Mouse (Mus musculus): Measurements from ENCODE around the gene Hspg2. TPM values are rescaled to one million over a fixed set of nuclear protein-coding genes. Genes with fewer than 3 reads are reported as not detected.
A peak's percentile ranks its signal among the peaks of the same experiment; 100 is the strongest.
"Not testable (repeated sequence)": the region's sequence is repeated elsewhere in the genome, so short reads cannot be mapped to it uniquely, and the experiment has no call there.

The Hspg2 gene
- 1 to 10 TPM; 4.2 to 4.3 TPM for total RNA-seq (2021)
- long read RNA-seq = 0 reads

DNA sequence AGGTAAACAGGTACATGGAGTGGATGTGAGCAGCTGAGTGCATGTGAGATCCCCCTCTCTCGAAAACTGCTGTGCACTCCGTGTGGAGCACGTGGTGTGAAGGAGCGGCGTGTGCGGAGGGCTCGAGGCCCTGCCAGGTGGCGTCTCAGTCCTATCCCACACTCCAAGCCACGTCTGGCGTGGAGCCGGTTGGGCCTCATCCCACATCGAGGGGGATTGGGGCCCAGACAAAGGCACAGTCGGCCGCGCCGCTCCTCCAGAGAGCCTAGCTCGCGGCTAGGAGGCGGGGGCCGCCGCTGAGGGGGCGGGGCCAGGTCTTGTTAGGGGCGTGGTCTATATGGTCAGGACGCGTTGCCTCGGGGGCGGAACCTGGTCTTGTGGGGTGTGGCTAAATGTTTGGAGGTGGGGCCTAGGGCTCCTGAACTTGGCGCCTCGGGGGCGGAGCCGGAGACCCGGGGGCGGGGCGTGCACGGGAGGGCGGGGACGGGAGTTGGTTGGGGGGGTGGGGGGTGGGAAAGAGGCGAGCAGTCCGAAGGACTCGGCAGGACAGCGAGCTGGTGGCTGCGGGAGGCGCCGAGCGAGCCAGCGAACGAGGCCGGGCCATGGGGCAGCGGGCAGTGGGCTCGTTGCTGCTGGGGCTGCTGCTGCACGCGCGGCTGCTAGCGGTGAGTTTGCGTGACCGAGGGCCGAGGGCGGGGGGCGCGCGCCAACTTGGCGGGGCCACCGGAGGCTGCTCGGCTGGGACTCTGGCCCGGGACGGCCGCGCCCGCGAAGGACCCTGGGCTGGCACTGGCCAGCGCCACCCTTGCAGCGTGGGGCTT lies at the start of gene Hspg2:
Gene Hspg2 (plus strand): TSS at position 510 of the 821 bp plus-strand sequence.
- peak; percentile 72 to 77 for DNase-seq (ENCODE audit: low spot score in 2 of 2)

GRCm38 (mm10) chr4:137430502-137430901 lies 38.1 kb upstream of the Hspg2 start, which contains the start of gene Cela3b:
Gene Cela3b (minus strand): TSS chr4:137430540.
- no peak for DNase-seq (ENCODE audit: low spot score in 2 of 2)

GRCm38 (mm10) chr4:137432700-137433550 lies 35.6 kb upstream of the Hspg2 start:
- DNase-seq (ENCODE audit: low spot score in 2 of 2) = not testable (repeated sequence)

GRCm38 (mm10) chr4:137436979-137437669 lies 31.4 kb upstream of the Hspg2 start:
- DNase-seq (ENCODE audit: low spot score in 2 of 2) = no peak

GRCm38 (mm10) chr4:137438842-137439241 lies 29.7 kb upstream of the Hspg2 start:
- no peak for DNase-seq (ENCODE audit: low spot score in 2 of 2)

GRCm38 (mm10) chr4:137441332-137441731 lies 27.2 kb upstream of the Hspg2 start:
- no peak for DNase-seq (ENCODE audit: low spot score in 2 of 2)

- DNase-seq (ENCODE audit: low spot score in 2 of 2) = peak; percentile 44 to 82
Measured at GRCm38 (mm10) chr4:137443625-137444024, 24.9 kb upstream of the Hspg2 start.

- no peak for DNase-seq (ENCODE audit: low spot score in 2 of 2)
Measured at GRCm38 (mm10) chr4:137445881-137446280, 22.7 kb upstream of the Hspg2 start.

DNA sequence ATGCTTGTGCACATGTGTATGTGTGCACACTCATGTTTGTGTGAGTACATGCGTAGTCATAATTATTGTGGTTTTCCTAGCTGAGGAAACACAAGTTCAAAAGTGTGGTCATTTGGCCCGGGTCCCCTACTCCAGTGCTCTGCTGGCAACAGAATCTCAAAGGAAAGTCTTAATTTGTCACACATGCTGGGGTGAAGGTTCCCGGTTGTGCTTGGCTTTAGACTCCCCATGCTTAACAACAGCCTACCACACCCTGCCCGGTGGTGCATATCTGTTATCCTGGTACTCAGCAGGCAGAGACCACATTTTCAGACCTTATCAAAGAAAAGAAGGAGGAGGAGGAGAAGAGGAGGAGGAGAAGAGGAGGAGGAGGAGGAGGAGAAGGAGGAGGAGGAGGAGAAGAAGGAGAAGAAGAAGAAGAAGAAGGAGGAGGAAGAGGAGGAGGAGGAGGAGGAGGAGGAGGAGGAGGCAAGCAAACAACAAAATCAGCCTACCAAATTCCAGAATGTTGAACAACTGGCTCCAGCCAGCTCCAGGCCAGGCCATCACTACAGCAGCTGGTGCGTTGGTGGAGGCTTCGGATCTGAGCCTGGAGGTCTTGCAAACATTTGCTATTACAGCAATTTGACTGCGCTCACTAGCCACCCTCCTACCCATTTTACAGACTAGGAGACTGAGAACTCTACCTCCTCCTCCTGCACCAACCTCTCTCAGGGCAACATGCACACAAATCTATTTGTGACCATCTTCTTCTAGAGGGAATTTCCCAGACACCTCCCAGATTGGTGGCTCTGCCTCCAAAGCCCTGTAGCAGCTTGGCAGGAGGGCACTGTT lies 21.0 kb upstream of the Hspg2 start:
- no peak for DNase-seq (ENCODE audit: low spot score in 2 of 2)

DNA sequence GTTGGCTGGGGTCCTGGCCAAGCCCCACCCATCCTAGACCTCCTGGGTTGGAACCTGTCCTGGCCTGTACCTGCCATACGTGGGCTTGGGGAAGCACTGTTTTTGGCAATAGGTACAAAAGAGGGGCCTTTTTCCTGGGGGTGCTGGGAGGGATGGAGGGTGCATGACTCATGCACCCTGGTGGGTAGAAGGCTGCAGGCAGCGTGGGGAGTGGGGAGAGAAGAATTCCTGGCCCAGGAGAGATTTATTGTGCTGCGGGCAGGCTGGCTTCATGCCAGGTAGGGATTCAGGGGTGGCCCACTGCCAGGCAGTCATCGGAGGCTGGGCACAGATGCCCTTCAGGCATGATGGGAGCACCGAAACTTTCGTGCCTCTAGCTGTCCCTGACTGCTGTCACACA lies 20.4 kb upstream of the Hspg2 start:
- DNase-seq (ENCODE audit: low spot score in 2 of 2) = peak in 1 of 2 experiments; percentile 15

DNA sequence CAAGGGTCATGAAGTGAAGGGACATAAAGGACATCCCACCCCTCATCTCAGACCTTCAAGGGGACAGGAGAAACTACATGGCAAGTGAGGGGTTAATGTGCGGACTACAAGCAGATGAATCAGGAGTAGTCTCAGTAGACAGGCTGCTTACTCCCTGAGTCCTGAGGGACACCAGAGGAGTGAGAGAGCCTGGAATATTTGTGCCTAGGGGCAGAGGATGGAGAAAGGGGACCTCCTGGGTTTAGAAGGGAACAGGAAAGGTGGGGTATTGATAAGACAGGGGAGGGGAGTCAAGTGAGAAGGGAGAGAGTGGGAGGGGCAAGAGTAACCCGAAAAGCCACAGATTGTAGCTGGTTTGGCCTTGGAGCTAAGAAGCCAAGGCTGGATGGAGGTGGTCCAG lies 19.9 kb upstream of the Hspg2 start:
- no peak for DNase-seq (ENCODE audit: low spot score in 2 of 2)

DNA sequence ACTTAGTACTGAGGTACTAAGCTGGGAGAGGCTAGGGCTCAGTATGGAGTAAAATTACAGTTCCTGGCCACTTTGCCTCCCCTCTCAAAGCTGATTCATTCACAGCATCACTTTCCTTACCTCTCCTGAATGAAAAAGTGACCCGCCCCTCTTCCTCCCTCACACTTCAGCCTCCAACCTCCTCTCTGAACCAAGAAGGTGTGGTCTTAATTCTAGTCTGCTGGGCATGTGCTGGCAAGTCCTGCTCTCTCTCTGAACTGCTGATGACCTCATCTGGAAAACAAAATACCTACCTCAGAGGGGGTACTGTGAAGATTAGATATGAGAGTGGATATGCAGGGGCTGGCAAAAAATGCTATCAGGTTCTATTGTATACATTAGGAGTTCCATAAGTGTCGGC lies 19.4 kb upstream of the Hspg2 start:
- DNase-seq (ENCODE audit: low spot score in 2 of 2) = no peak

DNA sequence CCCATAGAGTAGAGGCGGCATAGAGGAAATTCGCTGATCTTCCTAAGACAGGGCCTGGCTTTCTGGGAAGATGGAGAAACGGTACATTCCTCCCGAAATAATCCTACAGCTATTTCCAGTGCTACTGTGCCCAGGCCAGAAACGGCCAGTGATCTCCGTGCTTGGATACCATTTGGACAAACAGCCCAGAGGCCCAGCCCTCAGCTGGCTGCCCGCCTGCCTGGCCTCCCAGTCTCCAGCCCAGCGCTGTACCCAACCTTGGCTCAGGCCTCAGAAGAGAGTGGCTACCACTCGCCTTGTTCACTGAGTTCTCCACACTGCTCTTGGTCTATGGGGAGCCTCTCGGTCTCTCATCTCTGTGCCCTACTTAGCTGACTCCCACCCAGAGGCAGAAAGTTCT lies 18.9 kb upstream of the Hspg2 start:
- no peak for DNase-seq (ENCODE audit: low spot score in 2 of 2)

GRCm38 (mm10) chr4:137452190-137452589 lies 16.4 kb upstream of the Hspg2 start:
- no peak for DNase-seq (ENCODE audit: low spot score in 2 of 2)

- no peak for DNase-seq (ENCODE audit: low spot score in 2 of 2)
Measured at GRCm38 (mm10) chr4:137453234-137453767, 15.3 kb upstream of the Hspg2 start, which contains the start of gene 1700013G24Rik. Gene 1700013G24Rik (plus strand): TSS chr4:137453284.

- DNase-seq (ENCODE audit: low spot score in 2 of 2) = no peak
Measured at GRCm38 (mm10) chr4:137454582-137454981, 14.0 kb upstream of the Hspg2 start.

GRCm38 (mm10) chr4:137456581-137456980 lies 12.0 kb upstream of the Hspg2 start:
- DNase-seq (ENCODE audit: low spot score in 2 of 2) = no peak

GRCm38 (mm10) chr4:137457292-137457691 lies 11.3 kb upstream of the Hspg2 start:
- DNase-seq (ENCODE audit: low spot score in 2 of 2) = no peak

DNA sequence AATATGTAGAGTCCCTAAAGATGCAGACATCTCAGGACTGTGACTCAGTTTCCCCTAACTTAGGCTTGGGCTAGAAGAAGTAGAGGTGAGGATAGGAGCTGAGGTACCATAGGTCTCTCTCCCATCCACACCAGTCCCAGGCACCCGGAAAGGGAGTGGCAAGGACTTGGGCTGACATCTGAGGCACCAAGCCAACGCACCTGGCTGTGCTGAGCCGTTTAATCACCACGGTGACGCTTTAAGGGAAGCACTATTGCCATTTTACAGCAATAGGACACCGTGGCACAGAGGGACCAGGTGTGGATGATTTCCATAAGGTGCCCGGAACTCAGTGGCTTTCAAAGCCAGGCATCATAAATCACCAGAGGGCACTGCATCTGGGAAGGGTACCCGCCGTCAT lies 10.3 kb upstream of the Hspg2 start:
- DNase-seq (ENCODE audit: low spot score in 2 of 2) = no peak

DNA sequence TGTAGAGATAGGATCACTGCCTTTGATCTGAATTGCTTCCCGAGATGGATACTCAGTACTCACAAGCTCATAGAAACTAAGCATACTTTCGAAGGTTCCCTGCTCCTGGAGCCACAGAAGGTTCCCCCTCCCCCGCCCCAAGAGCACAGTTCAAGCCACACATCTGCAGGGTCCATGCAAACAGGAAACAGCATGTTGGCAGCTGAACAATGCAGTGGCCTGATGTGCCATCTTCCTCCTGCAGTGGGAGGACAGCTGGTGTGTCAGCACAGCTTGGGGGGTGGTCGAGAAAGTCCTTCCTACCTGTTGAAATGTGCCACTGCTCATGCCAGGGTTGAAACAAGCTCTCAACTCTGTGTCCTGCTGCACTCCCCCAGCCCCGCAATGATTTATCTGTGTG lies 9.7 kb upstream of the Hspg2 start:
- no peak for DNase-seq (ENCODE audit: low spot score in 2 of 2)

Data from layer of hippocampus, adult 18-20 months (tissue).